Mouse (Mus musculus) kidney, adult 2 months (tissue): ENCODE measurements around the gene Cit. TPM values are rescaled to one million over a fixed set of nuclear protein-coding genes. Genes with fewer than 3 reads are reported as not detected.
A peak's percentile ranks its signal among the peaks of the same experiment; 100 is the strongest.

ENCODE experiments used
- DNase-seq: peaks from one replicate; pipeline ENCODE4 v3.0.0; 2021
- H3K27ac ChIP-seq: fragments of 200-500 bp; 2 replicates; pipeline ENCODE4 v1.5.1; 2012; ENCODE audit warnings: low read depth, low read length, control low read depth, inconsistent platforms; ENCODE audit not compliant: insufficient read depth
- H3K27me3 ChIP-seq: fragments of 200-500 bp; replicated peaks from 2 replicates; pipeline ENCODE4 v1.6.1; 2012; ENCODE audit warnings: mild to moderate bottlenecking, moderate library complexity, low read length, inconsistent platforms; ENCODE audit not compliant: control insufficient read depth, insufficient read depth
- H3K36me3 ChIP-seq: fragments of 200-500 bp; 2 replicates; pipeline ENCODE4 v1.6.1; 2012; ENCODE audit warnings: mild to moderate bottlenecking, moderate library complexity, low read length, inconsistent platforms; ENCODE audit not compliant: control insufficient read depth, insufficient read depth
- H3K4me1 ChIP-seq: fragments of 200-500 bp; 2 replicates; pipeline ENCODE4 v1.6.1; 2011; ENCODE audit warnings: low read length; ENCODE audit not compliant: control insufficient read depth, insufficient read depth
- H3K4me3 ChIP-seq: fragments of 200-500 bp; 2 replicates; pipeline ENCODE4 v1.5.1; 2011; ENCODE audit warnings: mild to moderate bottlenecking, low read depth, low read length, control low read depth; ENCODE audit not compliant: insufficient read depth
- CTCF ChIP-seq: fragments of 200-500 bp; conservative IDR thresholded peaks from 2 replicates; pipeline ENCODE4 v1.5.1; 2011; ENCODE audit warnings: low read depth, mild to moderate bottlenecking, control low read depth, low read length, moderate library complexity, mixed read lengths; ENCODE audit not compliant: insufficient read depth, insufficient read length
- POLR2A ChIP-seq: fragments of 200-500 bp; IDR thresholded peaks from one replicate; pipeline ENCODE4 v1.6.1; 2011; ENCODE audit warnings: low read depth, low read length, control low read depth
- WGBS: fragments of 180-500 bp; shearing (Covaris S2); methylation state at CpG from one replicate; pipeline ENCODE4 v1.1.7; 2018; 5-methylcytosine and 5-hydroxymethylcytosine counted together
- polyA plus RNA-seq: library from polyadenylated mRNA; depleted of rRNA; stranded (reverse); fragments of >200 nt; gene quantifications from 2 replicates; pipeline ENCODE4 v1.2.3, GENCODE M21; 2012

Gene Cit
- polyA plus RNA-seq, 1 experiment, result 4.8 TPM

GRCm38 (mm10) chr5:116013821-116014220, 168.7 kb downstream of the Cit start:
- Histone ChIP-seq H3K36me3 (peaks cover 11% of the 10 kb centered on the region), H3K4me1 (peaks cover 3% of the 10 kb centered on the region; the same call in 1 of the 2 replicates), H3K4me3 (no peak overlapping the region), H3K27me3 (no peaks in the 10 kb centered on the region), H3K27ac (no peak overlapping the region)
- WGBS, result 50% methylated on average over 8 of the region's 8 CpGs
- no peak for TF ChIP-seq CTCF
- no peak for TF ChIP-seq POLR2A
- no peak for DNase-seq

- H3K27me3 ChIP-seq, result no peaks in the 10 kb centered on the region
- 92% methylated on average over 11 of the region's 11 CpGs for WGBS
- H3K4me3 ChIP-seq, result no peak overlapping the region
- no peak for DNase-seq
- H3K27ac ChIP-seq, result no peak overlapping the region
- peaks cover 11% of the 10 kb centered on the region for H3K36me3 ChIP-seq
- TF ChIP-seq POLR2A, result no peak
- TF ChIP-seq CTCF, result no peak
- peaks cover 7% of the 10 kb centered on the region; the same call in 1 of the 2 replicates for H3K4me1 ChIP-seq
Measured at GRCm38 (mm10) chr5:116014237-116014636, 169.2 kb downstream of the Cit start.

- DNase-seq, result no peak
- 84% methylated on average over 5 of the region's 5 CpGs for WGBS
- H3K36me3 ChIP-seq, result peaks cover 16% of the 10 kb centered on the region
- no peak overlapping the region for H3K27ac ChIP-seq
- H3K4me3 ChIP-seq, result no peak overlapping the region
- peaks cover 15% of the 10 kb centered on the region for H3K4me1 ChIP-seq
- no peaks in the 10 kb centered on the region for H3K27me3 ChIP-seq
- TF ChIP-seq POLR2A (no peak), CTCF (no peak)
Measured at GRCm38 (mm10) chr5:116016542-116016941, 171.5 kb downstream of the Cit start.

- 85% methylated on average over 8 of the region's 8 CpGs for WGBS
- peaks cover 16% of the 10 kb centered on the region for H3K36me3 ChIP-seq
- no peak for TF ChIP-seq POLR2A
- TF ChIP-seq CTCF, result no peak
- no peaks in the 10 kb centered on the region for H3K27me3 ChIP-seq
- peaks cover 15% of the 10 kb centered on the region for H3K4me1 ChIP-seq
- DNase-seq, result no peak
- no peak overlapping the region for H3K4me3 ChIP-seq
- H3K27ac ChIP-seq, result no peak overlapping the region
Measured at GRCm38 (mm10) chr5:116017391-116017790, 172.3 kb downstream of the Cit start.

- 79% methylated on average over 9 of the region's 9 CpGs for WGBS
- Histone ChIP-seq H3K4me3 (no peak overlapping the region), H3K36me3 (peaks cover 16% of the 10 kb centered on the region), H3K27me3 (no peaks in the 10 kb centered on the region), H3K4me1 (peaks cover 20% of the 10 kb centered on the region), H3K27ac (peak overlapping the region; percentile 14; the same call in 1 of the 2 replicates)
- DNase-seq, result no peak
- TF ChIP-seq POLR2A, result no peak
- TF ChIP-seq CTCF, result no peak
Measured at GRCm38 (mm10) chr5:116018196-116018595, 173.1 kb downstream of the Cit start.

GRCm38 (mm10) chr5:116018784-116019183, 173.7 kb downstream of the Cit start:
- peak; percentile 88 for DNase-seq
- no peaks in the 10 kb centered on the region for H3K27me3 ChIP-seq
- no peak overlapping the region for H3K4me3 ChIP-seq
- WGBS, result 18% methylated on average over 6 of the region's 6 CpGs
- H3K27ac ChIP-seq, result peak overlapping the region; percentile 59
- H3K4me1 ChIP-seq, result peaks cover 20% of the 10 kb centered on the region
- peak; percentile 55 for TF ChIP-seq CTCF
- no peak for TF ChIP-seq POLR2A
- H3K36me3 ChIP-seq, result peaks cover 11% of the 10 kb centered on the region

GRCm38 (mm10) chr5:116019371-116019770, 174.3 kb downstream of the Cit start:
- WGBS, result 16% methylated on average over 11 of the region's 11 CpGs
- DNase-seq, result peak; percentile 85
- TF ChIP-seq CTCF (no peak), POLR2A (no peak)
- no peak overlapping the region for H3K4me3 ChIP-seq
- peaks cover 9% of the 10 kb centered on the region for H3K36me3 ChIP-seq
- no peaks in the 10 kb centered on the region for H3K27me3 ChIP-seq
- peaks cover 20% of the 10 kb centered on the region for H3K4me1 ChIP-seq
- peak overlapping the region; percentile 59 for H3K27ac ChIP-seq
